Mouse (Mus musculus) adrenal gland, adult 8-10 months (tissue): Measurements from ENCODE around the gene Gm20431. TPM values are rescaled to one million over a fixed set of nuclear protein-coding genes. Genes with fewer than 3 reads are reported as not detected.

ENCODE experiments used
- DNase-seq: peaks from one replicate; pipeline ENCODE4 v3.0.0; 2022
- microRNA-seq, 2 experiments: library from miRNA; unstranded; fragments of <30 nt; microRNA quantifications; one replicate each; pipeline ENCODE4 v1.2.0; 2022
- total RNA-seq, 4 experiments: library from RNA; stranded (reverse); gene quantifications; 2 replicates each; pipeline ENCODE4 v1.2.4; 2022

The Gm20431 gene
- total RNA-seq, 4 experiments from 2014 or later = 19.9 to 23.9 (median 22.1) TPM

DNA sequence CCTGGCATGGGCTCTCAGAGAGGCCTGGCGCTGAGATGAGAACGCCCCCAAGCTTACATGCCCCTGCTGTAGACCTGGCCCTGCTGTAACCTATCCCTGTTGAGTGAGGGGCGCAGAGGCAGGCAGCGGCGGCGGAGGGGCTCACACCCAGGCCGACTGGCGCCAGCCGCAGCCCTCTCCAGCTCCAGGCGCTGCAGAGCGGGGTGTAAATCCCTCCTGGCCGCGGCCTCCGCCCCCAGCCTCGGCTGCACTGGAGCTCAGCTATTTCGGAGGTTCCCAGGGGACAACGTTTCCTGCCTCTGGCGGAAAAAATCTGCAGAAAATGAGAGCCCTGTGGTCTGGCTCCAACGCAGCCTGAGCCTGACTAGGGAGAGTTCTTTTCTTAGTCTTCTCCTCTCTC lies 95.6 kb downstream of the Gm20431 start:
- no peak for DNase-seq

DNA sequence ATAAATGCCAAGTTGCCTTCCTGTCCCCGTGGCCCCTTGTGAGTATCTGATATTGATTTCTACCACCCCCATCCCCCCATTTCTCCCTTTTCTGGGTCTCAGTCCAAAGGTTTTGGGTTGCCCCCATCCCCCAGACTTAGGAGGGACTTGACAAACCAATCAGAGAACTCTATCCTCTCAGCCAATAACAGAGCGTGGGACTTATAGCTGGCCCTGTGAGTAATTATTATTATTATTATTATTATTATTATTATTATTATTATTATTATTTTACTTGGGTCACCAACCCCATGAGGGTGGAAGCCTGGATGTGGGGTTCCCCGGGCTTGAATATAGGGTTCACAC lies 96.0 kb downstream of the Gm20431 start:
- DNase-seq = no peak

DNA sequence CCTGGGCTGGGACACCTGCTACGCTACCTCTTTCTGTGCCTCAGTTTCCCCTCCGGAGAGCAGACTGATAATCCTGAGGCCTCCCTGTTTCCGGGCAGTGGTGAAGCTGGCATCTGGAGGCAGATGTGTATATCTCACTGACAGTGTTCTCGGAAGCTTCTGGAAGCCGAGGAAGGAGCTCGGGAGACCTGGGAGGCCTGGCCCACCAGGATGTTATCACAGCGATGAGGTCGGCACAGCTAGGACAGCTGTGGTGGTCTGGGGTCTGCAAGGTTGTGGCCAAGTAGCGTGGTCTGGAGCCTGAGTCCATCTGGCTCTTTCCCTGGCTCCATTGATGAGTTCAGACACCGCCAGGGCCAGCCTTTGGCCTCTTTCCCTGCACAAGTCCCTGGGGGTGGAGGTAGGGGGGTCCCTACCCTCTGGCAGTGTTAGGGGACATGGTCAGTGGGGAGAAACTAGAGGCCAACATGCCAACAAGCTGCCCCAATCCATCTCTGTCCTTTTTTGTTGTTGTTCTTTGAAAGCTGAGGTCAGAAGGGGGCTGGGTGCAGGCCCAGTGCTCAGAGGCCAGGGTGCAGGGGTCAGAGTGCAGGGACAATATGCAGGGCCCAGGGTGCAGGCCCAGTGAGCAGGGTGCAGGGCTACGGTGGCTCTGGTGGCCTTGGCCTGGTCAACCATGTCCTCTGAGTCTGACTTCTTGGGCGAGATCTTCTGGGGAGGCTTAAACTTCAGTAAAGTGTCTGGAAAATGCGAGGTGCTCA lies 96.6 kb downstream of the Gm20431 start:
- no peak for DNase-seq

GRCm38 (mm10) chr2:167563703-167564102 lies 97.6 kb downstream of the Gm20431 start:
- no peak for DNase-seq

DNA sequence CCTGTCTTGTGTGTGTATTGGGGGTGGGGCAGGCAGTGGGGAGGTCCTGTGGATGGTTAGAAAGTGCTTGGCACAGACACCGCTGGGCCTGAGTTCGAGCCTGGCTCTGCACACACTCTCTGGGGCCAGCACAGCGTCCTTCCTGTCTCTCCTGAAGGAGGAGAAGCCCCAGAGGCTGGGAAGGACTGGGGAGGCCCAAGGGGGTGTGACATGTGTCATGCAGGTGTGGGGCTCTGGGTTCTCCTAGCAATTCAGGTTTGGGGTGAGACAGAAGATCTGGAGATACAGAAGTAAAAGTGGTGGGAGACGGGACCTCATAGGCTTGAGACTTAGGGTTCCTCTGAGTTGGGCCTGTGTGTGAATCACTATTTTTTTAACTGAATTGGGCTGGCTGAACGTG lies 98.3 kb downstream of the Gm20431 start:
- no peak for DNase-seq

DNA sequence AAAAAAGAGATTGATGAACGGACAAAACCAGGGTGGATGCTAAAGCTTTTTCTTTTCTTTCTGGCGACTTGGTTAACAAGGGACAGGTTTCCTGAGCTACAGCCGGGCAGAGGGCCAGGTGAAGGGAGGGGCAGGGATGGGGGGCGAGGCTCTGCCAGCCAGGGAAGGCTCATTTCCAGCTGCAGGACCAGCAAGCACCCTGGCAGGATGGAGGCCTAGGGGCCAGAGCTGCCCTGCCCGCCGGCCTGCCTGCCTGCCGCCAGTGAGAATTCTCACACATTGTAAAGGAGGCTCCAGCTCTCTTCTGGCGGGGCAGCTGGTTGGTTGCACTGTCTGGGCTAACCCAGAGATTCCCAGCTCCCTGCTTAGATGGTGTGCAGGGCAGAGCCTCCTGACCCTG lies 99.2 kb downstream of the Gm20431 start:
- DNase-seq = no peak

- no peak for DNase-seq
These were observed 101.9 kb downstream of the Gm20431 start for GRCm38 (mm10) chr2:167559413-167559812.

Small RNA genes within 50 kb of the gene (microRNA-seq; reads per million reads assigned to microRNA genes)
- 0 reads per million in 2 experiments for gene Gm22355

Other genes starting within 250 kb of the Gm20431 start
- gene Slc9a8, start 239.8 kb downstream of the Gm20431 start, total RNA-seq = 10 to 100 TPM; 39.8 to 87.3 (median 53.6) TPM
- gene Rnf114, start 168.9 kb downstream of the Gm20431 start, total RNA-seq = 100 to 1,000 TPM in 2 of 4 experiments, 10 to 100 TPM in 2; 74.5 to 110 (median 100) TPM
- gene Spata2, start 168.6 kb downstream of the Gm20431 start, total RNA-seq = 10 to 100 TPM; 34.8 to 49.8 (median 38.9) TPM
- gene Snai1, start 123.3 kb downstream of the Gm20431 start, total RNA-seq = 1 to 10 TPM; 6.5 to 9.1 (median 7.6) TPM
- 100 to 1,000 TPM; 175 to 197 (median 191) TPM for gene Ube2v1, start 29.4 kb downstream of the Gm20431 start, total RNA-seq
- gene Cebpb, start 27.4 kb upstream of the Gm20431 start, total RNA-seq = 100 to 1,000 TPM in 3 of 4 experiments, 10 to 100 TPM in 1; 91.8 to 623 (median 239) TPM
- gene Tmem189, start 28.3 kb upstream of the Gm20431 start, total RNA-seq = 10 to 100 TPM; 25.5 to 32.1 (median 28.5) TPM